Mouse (Mus musculus) embryonic facial prominence, embryonic 11.5 days (tissue): Measurements from ENCODE around the gene Pgp. TPM values are rescaled to one million over a fixed set of nuclear protein-coding genes. Genes with fewer than 3 reads are reported as not detected.

Experiments
- ATAC-seq: fragments of 200-750 bp; cut with Nextera tagmentation; replicated peaks from 2 replicates; pipeline ENCODE4 v1.8.0; 2017; ENCODE audit warnings: low read depth; ENCODE audit not compliant: insufficient number of reproducible peaks, low FRiP score, low TSS enrichment
- DNase-seq: peaks from one replicate; pipeline ENCODE4 v3.0.0-alpha.2; 2015; ENCODE audit warnings: low spot score
- H3K27ac ChIP-seq: fragments of 300-500 bp; sonication (generic); replicated peaks from 2 replicates; pipeline ENCODE4 v1.5.1; 2014; ENCODE audit warnings: mild to moderate bottlenecking, low read depth, low read length, control low read depth
- H3K27me3 ChIP-seq: fragments of 300-500 bp; sonication (generic); 2 replicates; pipeline ENCODE4 v1.6.1; 2014; ENCODE audit warnings: mild to moderate bottlenecking, low read length, moderate library complexity, mixed read lengths; ENCODE audit not compliant: control insufficient read depth, insufficient read depth
- H3K36me3 ChIP-seq: fragments of 300-500 bp; sonication (generic); replicated peaks from 2 replicates; pipeline ENCODE4 v1.6.1; 2014; ENCODE audit warnings: low read depth, mild to moderate bottlenecking, low read length, moderate library complexity, mixed read lengths; ENCODE audit not compliant: control insufficient read depth, insufficient read depth
- H3K4me1 ChIP-seq: fragments of 300-500 bp; sonication (generic); 2 replicates; pipeline ENCODE4 v1.6.1; 2014; ENCODE audit warnings: low read length, mixed read lengths; ENCODE audit not compliant: control insufficient read depth, insufficient read depth
- H3K4me2 ChIP-seq: fragments of 300-500 bp; sonication (generic); 2 replicates; pipeline ENCODE4 v1.6.1; 2014; ENCODE audit warnings: low read depth, mild to moderate bottlenecking, control low read depth, low read length, moderate library complexity
- H3K4me3 ChIP-seq: fragments of 300-500 bp; sonication (generic); 2 replicates; pipeline ENCODE4 v1.5.1; 2014; ENCODE audit warnings: low read depth, low read length, control low read depth
- H3K9ac ChIP-seq: fragments of 300-500 bp; sonication (generic); replicated peaks from 2 replicates; pipeline ENCODE4 v1.6.1; 2014; ENCODE audit warnings: mild to moderate bottlenecking, control low read depth, low read length
- H3K9me3 ChIP-seq: fragments of 300-500 bp; sonication (generic); replicated peaks from 2 replicates; pipeline ENCODE4 v1.6.1; 2016; ENCODE audit warnings: mild to moderate bottlenecking, low read length, inconsistent platforms, mixed read lengths; ENCODE audit not compliant: control insufficient read depth
- WGBS: fragments of 180-500 bp; shearing (Covaris S2); extraction: QIAGEN DNeasy Blood & Tissue Kit; methylation state at CpG from one replicate; pipeline ENCODE4 v1.1.7; 2014; 5-methylcytosine and 5-hydroxymethylcytosine counted together
- polyA plus RNA-seq: library from polyadenylated mRNA; unstranded; fragments of >200 nt; fragmentation: Nextera tagmentation; extraction: Ambion mirVana; gene quantifications from 2 replicates; pipeline ENCODE4 v1.2.1, GENCODE M21; 2014

Gene Pgp
- polyA plus RNA-seq, 1 experiment from 2014 or later: 53.7 TPM

DNA sequence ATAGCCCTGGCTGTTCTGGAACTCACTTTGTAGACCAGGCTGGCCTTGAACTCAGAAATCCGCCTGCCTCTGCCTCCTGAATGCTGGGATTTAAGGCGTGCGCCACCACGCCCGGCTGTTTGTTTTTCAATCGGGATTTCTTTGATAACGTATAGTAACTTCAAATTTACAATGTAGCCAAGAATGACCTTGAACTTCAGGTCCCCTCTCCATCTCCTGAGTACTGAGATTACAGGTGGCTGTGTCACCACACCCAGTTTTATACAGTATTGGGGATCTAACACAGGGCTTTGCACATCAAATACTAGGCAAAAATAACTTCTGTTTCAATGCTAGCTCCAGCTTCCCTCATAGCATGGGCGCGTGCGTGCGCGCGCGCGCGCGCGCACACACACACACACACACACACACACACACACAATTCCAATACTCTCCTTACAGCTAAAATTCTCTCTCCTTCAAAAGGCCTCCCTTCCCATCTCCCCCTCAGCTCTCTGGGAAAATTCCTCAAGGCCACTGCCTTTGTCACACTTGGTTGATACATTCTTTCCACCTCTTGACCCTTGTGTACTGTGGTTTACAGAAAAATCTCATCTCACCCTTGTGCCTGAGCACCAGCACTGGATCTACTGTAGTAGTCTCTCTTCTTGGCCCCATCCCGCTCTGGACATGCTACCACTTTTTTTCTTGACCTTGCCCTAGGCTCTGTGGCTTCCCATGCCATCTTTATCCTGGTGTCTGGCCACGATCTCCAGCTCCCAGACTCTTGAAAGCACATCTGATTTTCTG, 11.0 kb downstream of the Pgp start:
- DNase-seq (no peak), ATAC-seq (no peak)
- Histone ChIP-seq H3K27me3 (no peaks in the 10 kb centered on the region), H3K4me3 (no peak overlapping the region), H3K9me3 (no peaks in the 10 kb centered on the region), H3K4me2 (no peak overlapping the region), H3K9ac (no peak overlapping the region), H3K4me1 (peaks cover 3% of the 10 kb centered on the region), H3K27ac (no peak overlapping the region), H3K36me3 (peaks cover 5% of the 10 kb centered on the region)
- 96% methylated on average over 20 of the region's 20 CpGs for WGBS

GRCm38 (mm10) chr17:24483495-24483894, 13.3 kb downstream of the Pgp start:
- ATAC-seq (no peak), DNase-seq (no peak)
- H3K36me3 ChIP-seq: no peaks in the 10 kb centered on the region
- no peak overlapping the region for H3K4me3 ChIP-seq
- no peak overlapping the region for H3K27ac ChIP-seq
- H3K4me1 ChIP-seq: no peaks in the 10 kb centered on the region; the same call in 1 of the 2 replicates
- H3K27me3 ChIP-seq: peaks cover 3% of the 10 kb centered on the region
- H3K9ac ChIP-seq: no peak overlapping the region
- 81% methylated on average over 3 of the region's 3 CpGs for WGBS
- no peak overlapping the region for H3K4me2 ChIP-seq
- no peaks in the 10 kb centered on the region for H3K9me3 ChIP-seq

DNA sequence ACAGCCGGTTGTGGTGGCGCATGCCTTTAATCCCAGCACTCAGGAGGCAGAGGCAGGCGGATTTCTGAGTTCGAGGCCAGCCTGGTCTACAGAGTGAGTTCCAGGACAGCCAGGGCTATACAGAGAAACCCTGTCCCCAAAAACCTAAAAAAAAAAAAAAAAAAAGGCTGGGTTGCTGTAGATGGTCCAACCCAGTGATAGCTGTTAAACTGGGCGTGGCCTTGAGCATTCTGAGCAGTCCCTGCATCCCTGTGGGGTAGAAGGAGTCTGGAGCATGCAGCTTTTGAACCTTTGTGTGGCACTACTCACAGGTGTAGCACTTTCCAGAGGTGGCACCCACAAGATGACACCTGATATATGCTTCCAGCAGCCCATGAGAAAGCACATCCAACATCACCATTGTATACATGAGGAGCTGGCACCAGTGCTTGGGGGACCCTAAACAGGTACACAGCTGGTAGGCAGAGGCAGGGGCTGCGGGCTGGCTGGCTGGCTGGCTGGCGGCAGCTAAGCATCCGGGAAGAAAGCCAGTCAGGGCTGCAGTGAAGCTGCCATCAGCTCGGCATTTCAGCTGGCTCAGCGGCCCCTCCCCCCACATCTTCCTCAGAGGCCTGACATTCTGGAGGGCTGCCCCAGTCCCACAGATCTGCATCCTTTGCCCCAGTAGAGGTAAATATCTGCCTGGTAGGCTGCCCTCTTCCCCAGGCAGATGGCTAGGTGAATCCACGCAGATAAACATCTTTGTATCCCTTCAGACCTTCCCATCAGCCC, 15.1 kb downstream of the Pgp start:
- ATAC-seq (no peak; the same call in 1 of the 2 replicates), DNase-seq (no peak)
- H3K4me2 ChIP-seq: no peak overlapping the region
- no peak overlapping the region for H3K27ac ChIP-seq
- no peaks in the 10 kb centered on the region for H3K9me3 ChIP-seq
- no peaks in the 10 kb centered on the region for H3K36me3 ChIP-seq
- no peak overlapping the region for H3K4me3 ChIP-seq
- peaks cover 5% of the 10 kb centered on the region for H3K27me3 ChIP-seq
- 46% methylated on average over 11 of the region's 11 CpGs for WGBS
- H3K9ac ChIP-seq: peak overlapping the region; percentile 3; the same call in 1 of the 2 replicates
- H3K4me1 ChIP-seq: peaks cover 5% of the 10 kb centered on the region

GRCm38 (mm10) chr17:24488186-24488661, 18.0 kb downstream of the Pgp start, which contains the start of gene Caskin1:
Gene Caskin1, plus strand, starts transcription at chr17:24488601.
- Histone ChIP-seq H3K36me3 (no peaks in the 10 kb centered on the region), H3K9ac (peak within 1 kb of the TSS; percentile 78), H3K9me3 (no peaks in the 10 kb centered on the region), H3K4me3 (peak within 1 kb of the TSS; percentile 75), H3K4me1 (peaks cover 5% of the 10 kb centered on the region), H3K27ac (peak within 1 kb of the TSS; percentile 65), H3K27me3 (peaks cover 5% of the 10 kb centered on the region), H3K4me2 (peak within 1 kb of the TSS; percentile 98)
- WGBS: 0% methylated on average over 34 of the region's 45 CpGs
- ATAC-seq (peak; percentile 45), DNase-seq (peak; percentile 53)

DNA sequence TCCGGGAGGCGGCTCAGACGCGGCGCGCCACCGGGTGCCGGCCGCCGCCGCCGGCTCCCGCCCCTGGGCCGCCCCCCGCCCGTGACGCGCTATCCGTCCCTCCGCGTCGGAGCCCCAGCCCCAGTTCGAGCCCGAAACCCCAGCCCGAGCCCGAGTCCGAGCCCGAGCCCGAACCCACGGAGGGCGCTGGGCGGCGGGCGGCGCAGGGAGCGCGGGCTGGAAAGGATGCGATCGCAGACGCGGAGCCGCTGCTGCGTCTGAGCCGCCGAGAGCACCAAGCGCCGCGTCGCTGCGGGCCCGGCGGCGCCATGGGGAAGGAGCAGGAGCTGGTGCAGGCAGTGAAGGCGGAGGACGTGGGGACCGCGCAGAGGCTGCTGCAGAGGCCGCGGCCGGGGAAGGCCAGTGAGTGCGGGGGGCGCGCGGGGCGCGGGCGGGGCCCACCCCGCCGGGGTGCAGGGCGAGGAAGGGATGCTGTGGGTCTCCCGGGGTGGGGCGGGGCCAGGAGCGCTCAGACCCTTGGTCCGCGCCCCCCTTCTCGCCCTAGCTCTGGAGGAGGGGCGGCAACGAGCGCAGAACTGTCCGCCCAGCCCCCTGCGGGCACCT, 18.6 kb downstream of the Pgp start:
- Histone ChIP-seq H3K36me3 (no peaks in the 10 kb centered on the region), H3K4me2 (peak overlapping the region; percentile 98), H3K4me3 (peak overlapping the region; percentile 75), H3K9me3 (no peaks in the 10 kb centered on the region), H3K9ac (peak overlapping the region; percentile 78), H3K4me1 (peaks cover 5% of the 10 kb centered on the region), H3K27me3 (peaks cover 5% of the 10 kb centered on the region), H3K27ac (peak overlapping the region; percentile 65)
- under 1% methylated on average over 66 of the region's 81 CpGs for WGBS
- ATAC-seq: peak; percentile 46
- peak; percentile 55 for DNase-seq

DNA sequence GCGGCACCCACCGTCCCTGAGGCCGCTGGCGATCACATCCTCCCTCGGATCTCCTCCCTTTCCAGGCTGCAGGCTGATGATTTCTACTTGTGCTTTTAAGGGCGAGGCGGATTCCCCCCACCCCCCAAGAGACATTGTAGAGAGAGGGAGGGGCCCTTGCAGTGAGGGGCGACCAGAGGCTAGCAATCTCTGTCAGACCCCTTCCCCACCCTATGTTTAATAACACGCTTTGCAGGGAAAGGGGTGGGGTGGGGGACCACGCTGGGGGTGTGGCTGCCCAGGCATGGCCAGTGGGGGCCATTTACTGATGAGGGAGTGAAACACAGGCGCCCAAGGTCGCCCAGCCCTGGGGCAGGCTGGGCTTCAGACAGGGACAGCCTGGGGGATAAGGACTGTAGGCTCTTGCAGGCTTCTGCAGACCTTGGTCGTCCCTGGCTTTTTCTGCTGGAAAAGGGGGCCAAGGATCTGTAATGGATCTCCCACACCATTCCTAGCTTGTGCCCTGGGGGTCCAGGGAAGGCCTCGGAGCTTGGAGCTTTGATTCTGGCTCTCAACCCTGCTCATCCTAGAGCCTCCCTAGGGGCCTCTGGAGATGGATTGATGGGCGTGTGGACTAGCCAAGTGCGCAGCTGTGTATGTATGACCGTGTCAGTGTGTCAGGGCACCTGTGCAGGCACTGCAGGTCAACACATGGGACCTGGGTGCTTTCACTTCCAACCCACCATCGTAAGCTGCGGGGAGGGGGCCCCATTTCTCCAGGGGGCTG, 19.3 kb downstream of the Pgp start:
- Histone ChIP-seq H3K9me3 (no peaks in the 10 kb centered on the region), H3K4me1 (peaks cover 5% of the 10 kb centered on the region), H3K4me2 (peak overlapping the region; percentile 98), H3K9ac (peak overlapping the region; percentile 78), H3K36me3 (no peaks in the 10 kb centered on the region), H3K27me3 (peaks cover 5% of the 10 kb centered on the region), H3K4me3 (peak overlapping the region; percentile 75), H3K27ac (peak overlapping the region; percentile 8; the same call in 1 of the 2 replicates)
- ATAC-seq: peak; percentile 20; the same call in 1 of the 2 replicates
- WGBS: 19% methylated on average over 19 of the region's 19 CpGs
- DNase-seq: no peak

DNA sequence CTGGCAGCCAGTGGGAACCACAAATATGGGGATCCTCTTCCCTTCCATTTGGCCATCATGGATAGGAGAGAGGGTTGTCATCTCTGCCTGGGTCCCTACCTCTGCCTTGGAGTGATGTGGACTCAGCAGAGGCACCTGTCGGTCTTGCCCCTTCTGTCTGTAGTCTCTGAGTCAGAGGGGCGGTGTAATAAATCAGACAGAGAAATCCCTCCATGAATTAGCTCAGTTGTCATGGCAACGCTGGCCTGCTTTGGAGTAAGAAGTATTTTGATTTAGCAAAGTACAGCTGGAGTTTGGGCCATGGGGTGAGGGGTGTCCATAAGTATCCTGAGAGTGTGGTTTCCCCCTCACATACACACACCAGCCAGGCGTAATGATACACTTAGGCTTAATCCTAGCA, 20.2 kb downstream of the Pgp start:
- ATAC-seq: no peak
- peaks cover 5% of the 10 kb centered on the region for H3K4me1 ChIP-seq
- H3K4me3 ChIP-seq: no peak overlapping the region
- no peak overlapping the region for H3K27ac ChIP-seq
- H3K36me3 ChIP-seq: no peaks in the 10 kb centered on the region
- no peak overlapping the region for H3K9ac ChIP-seq
- peak; percentile 34 for DNase-seq
- H3K27me3 ChIP-seq: peaks cover 5% of the 10 kb centered on the region
- WGBS: 75% methylated on average over 4 of the region's 4 CpGs
- H3K4me2 ChIP-seq: no peak overlapping the region
- H3K9me3 ChIP-seq: no peaks in the 10 kb centered on the region
